Mouse (Mus musculus): ENCODE measurements around the gene Abcc1. TPM values are rescaled to one million over a fixed set of nuclear protein-coding genes. Genes with fewer than 3 reads are reported as not detected.

Gene Abcc1
- total RNA-seq, 1 experiment from 2014 or later, result 18.6 TPM

DNA sequence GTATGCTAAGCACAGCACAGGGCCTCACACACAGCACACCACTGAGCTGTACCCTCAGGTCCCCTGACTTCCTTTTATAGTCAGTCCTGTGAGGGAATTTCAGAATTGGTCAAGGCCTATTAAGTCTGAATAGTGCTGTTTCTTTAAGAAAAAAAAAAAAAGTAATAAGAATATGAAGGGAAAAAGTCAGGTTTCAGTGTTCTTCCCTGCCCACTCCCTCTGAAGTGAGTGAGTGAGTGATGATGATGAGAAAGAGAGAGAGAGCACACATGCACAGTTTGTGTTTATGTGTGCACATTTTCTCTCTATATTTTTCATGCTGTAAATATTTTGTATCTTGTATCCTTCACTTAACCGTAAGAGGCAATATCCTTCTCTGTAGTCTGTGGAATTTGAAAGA is 11.0 kb downstream of the Abcc1 start:
- ATAC-seq (ENCODE audit: extremely low read depth, insufficient number of reproducible peaks, low FRiP score, poor library complexity, severe bottlenecking), result no peak

GRCm38 (mm10) chr16:14372817-14373301 is 11.5 kb downstream of the Abcc1 start:
- ATAC-seq (ENCODE audit: extremely low read depth, insufficient number of reproducible peaks, low FRiP score, poor library complexity, severe bottlenecking), result no peak

- no peak for ATAC-seq (ENCODE audit: extremely low read depth, insufficient number of reproducible peaks, low FRiP score, poor library complexity, severe bottlenecking)
Measured at GRCm38 (mm10) chr16:14375942-14376341, 14.6 kb downstream of the Abcc1 start.

GRCm38 (mm10) chr16:14376352-14376751 is 15.0 kb downstream of the Abcc1 start:
- ATAC-seq (ENCODE audit: extremely low read depth, insufficient number of reproducible peaks, low FRiP score, poor library complexity, severe bottlenecking), result no peak

GRCm38 (mm10) chr16:14377321-14377720 is 16.0 kb downstream of the Abcc1 start:
- ATAC-seq (ENCODE audit: extremely low read depth, insufficient number of reproducible peaks, low FRiP score, poor library complexity, severe bottlenecking), result no peak

DNA sequence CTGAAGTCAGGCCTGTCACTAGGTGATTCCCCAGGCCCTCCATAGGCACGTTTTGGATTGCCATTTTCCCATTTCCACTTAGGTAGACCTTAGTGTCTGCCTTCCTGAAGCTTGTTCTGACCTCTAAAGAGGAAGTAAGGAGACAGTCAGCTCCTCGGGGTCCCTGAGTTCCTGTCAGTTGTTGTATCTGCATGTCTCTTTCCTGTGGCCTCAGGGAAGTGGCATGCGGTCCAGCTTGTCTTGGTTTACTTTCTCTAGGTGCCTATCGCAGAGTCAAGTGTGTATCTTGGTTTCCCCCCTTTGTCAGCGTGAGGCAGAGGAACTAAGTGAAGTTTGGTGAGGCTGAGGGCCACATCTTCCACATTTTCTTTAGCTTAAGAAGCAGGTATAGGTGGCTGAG is 17.3 kb downstream of the Abcc1 start:
- no peak for ATAC-seq (ENCODE audit: extremely low read depth, insufficient number of reproducible peaks, low FRiP score, poor library complexity, severe bottlenecking)

GRCm38 (mm10) chr16:14379888-14380287 is 18.5 kb downstream of the Abcc1 start:
- ATAC-seq (ENCODE audit: extremely low read depth, insufficient number of reproducible peaks, low FRiP score, poor library complexity, severe bottlenecking), result peak; percentile 38; the same call in 1 of the 2 replicates

DNA sequence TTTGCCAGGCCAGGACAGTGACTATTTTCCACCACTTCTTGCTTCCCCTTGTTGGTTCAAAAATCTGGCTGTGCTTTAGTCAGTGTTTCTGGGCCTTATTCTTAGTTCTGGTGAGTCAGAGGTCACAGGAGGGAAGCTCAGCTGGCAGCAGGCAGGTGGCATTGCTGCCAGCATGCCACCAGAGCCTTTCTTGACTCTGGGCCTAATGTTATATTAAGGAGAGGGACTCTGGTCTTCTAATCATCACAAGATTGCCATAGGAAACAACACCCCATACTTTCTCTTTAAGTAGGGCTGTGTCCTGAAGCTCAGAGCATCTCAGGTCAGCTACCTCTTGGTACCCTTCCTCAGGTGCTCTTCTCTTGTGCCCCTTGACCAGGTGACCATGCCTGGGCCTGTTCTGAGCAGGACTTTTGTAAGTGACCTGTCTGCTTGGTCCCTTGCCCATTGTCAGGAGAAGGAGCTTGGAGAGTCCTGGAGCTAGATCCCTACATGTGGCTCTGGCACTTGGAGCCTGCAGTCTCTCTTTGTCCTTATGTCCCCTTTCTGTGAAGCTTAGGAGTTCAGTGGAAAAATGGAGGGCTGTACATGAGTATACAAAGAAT is 19.8 kb downstream of the Abcc1 start:
- ATAC-seq (ENCODE audit: extremely low read depth, insufficient number of reproducible peaks, low FRiP score, poor library complexity, severe bottlenecking), result no peak

- ATAC-seq (ENCODE audit: extremely low read depth, insufficient number of reproducible peaks, low FRiP score, poor library complexity, severe bottlenecking), result no peak
Measured at GRCm38 (mm10) chr16:14399303-14399702, 37.9 kb downstream of the Abcc1 start.

GRCm38 (mm10) chr16:14403507-14403906 is 42.1 kb downstream of the Abcc1 start:
- no peak for ATAC-seq (ENCODE audit: extremely low read depth, insufficient number of reproducible peaks, low FRiP score, poor library complexity, severe bottlenecking)

GRCm38 (mm10) chr16:14405636-14406035 is 44.3 kb downstream of the Abcc1 start:
- ATAC-seq (ENCODE audit: extremely low read depth, insufficient number of reproducible peaks, low FRiP score, poor library complexity, severe bottlenecking), result no peak

DNA sequence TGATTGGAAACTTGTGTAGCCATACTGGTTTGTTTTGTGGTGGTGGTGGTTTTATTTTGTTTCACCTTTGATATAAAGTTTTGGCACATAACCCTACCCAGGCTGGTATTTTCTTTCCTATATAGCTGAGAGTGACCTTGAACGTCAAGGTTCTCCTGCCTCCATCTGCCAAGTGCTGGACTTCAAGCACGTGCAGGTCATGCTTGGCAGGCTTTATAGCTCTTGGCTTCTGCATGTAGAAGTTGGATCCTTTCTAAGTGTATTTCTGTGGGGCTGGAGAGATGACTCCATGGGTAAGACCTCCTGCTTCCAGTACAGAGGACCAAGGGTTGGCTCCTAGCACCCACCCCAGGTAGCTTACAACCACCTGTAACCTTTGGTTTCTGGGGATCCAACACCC is 47.8 kb downstream of the Abcc1 start:
- ATAC-seq (ENCODE audit: extremely low read depth, insufficient number of reproducible peaks, low FRiP score, poor library complexity, severe bottlenecking), result no peak

DNA sequence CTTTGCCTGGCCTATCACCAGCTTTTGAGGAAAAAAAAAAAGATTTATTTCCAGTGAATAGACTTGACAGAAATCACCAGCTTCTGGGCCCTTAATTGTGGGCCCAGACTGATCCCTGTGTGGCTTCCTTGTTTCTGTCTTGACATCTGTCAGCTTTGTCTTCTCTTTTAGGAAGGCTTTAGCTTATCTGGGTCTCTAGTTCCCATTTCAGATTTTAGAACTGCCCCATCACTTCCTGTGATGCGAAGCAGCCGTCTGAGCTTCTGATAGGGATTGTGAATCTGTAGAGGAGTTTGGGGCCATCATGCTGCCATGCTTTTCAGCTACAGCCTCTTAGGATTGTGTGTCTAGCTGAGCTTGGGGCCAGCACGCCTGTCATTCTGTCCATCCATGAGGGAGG is 48.4 kb downstream of the Abcc1 start:
- no peak for ATAC-seq (ENCODE audit: extremely low read depth, insufficient number of reproducible peaks, low FRiP score, poor library complexity, severe bottlenecking)

GRCm38 (mm10) chr16:14410611-14411010 is 49.3 kb downstream of the Abcc1 start:
- no peak for ATAC-seq (ENCODE audit: extremely low read depth, insufficient number of reproducible peaks, low FRiP score, poor library complexity, severe bottlenecking)

DNA sequence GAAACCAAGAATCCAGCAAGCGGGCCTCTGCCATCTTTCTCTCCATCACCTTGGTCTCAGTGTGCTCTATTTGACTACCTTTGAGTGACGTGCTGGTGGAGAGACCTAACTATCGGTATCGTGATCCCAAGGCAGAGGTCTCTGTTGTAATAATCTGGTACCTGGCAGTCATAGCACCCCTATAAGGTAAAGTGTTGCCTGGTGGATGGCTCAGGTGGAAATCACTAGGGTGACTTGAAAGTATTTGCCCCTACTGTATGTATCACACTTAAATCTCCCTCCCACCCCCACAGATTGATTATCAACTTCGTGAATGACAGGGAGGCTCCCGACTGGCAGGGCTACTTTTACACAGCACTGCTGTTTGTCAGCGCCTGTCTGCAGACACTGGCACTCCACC is 49.8 kb downstream of the Abcc1 start:
- no peak for ATAC-seq (ENCODE audit: extremely low read depth, insufficient number of reproducible peaks, low FRiP score, poor library complexity, severe bottlenecking)

- no peak for ATAC-seq (ENCODE audit: extremely low read depth, insufficient number of reproducible peaks, low FRiP score, poor library complexity, severe bottlenecking)
Measured at GRCm38 (mm10) chr16:14412551-14412950, 51.2 kb downstream of the Abcc1 start.

GRCm38 (mm10) chr16:14415206-14415605 is 53.8 kb downstream of the Abcc1 start:
- ATAC-seq (ENCODE audit: extremely low read depth, insufficient number of reproducible peaks, low FRiP score, poor library complexity, severe bottlenecking), result no peak

DNA sequence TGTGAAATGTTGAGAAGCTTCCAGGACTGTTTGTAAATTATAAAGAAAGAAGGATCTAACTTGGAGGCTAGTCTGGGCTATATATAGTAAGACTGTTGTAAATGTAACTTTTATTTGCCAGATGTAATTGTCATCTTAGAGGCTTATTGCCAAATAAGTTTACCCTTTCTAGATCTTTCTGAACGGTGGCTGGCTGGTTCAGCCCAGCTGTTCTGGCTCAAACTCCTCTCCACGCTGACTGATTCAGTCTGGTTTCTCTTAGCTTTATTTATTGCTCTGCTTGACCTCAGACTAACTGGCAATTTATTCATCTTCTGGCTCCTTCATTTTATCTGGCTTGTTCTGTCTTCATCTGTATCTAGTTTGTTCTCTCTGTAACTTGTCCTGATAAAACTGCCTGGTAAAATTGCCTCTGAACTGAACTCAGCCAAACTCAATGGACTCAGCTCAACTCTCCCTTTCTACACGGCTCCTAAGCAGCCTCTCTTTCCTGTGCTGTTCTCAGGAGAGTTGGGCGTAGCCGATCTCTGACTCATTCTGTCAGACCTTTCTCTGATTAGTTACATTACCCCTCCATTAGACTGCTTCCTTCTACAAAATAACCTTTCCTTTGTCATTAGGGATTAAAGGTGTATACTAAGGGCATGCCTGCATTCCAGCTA is 55.7 kb downstream of the Abcc1 start:
- no peak for ATAC-seq (ENCODE audit: extremely low read depth, insufficient number of reproducible peaks, low FRiP score, poor library complexity, severe bottlenecking)

- no peak for ATAC-seq (ENCODE audit: extremely low read depth, insufficient number of reproducible peaks, low FRiP score, poor library complexity, severe bottlenecking)
Measured at GRCm38 (mm10) chr16:14420496-14421132, 59.3 kb downstream of the Abcc1 start.

- ATAC-seq (ENCODE audit: extremely low read depth, insufficient number of reproducible peaks, low FRiP score, poor library complexity, severe bottlenecking), result no peak
Measured at GRCm38 (mm10) chr16:14422081-14422480, 60.7 kb downstream of the Abcc1 start.

Data from neutrophil, adult 5-6 weeks (primary cell).